ENCODE assay signal across 15 mouse cellular contexts in the genomic region with DNA sequence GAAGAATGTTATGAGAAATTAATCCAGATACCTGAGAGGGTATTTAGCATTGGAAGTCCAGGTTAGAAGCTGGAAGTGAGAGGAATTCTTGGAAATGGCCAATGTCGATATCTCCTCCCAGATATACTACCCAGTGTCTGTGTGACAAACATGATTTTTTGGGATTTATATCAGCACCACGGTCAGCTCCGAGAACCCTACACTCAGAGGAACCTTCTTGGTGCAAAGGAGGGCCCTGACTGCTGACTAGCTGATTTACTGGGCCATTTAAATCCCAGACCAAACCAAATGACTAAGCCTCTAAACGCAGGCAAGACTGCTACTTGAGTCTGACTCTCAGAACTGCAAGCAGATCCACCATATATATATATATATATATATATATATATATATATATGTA.
DNase-seq lines count a peak whose midpoint lies in the region; ATAC-seq and TF ChIP-seq lines count a peak whose summit lies in the region.
"Had no signal": no experiment of that assay in that cellular context is flagged by ENCODE, and none has a peak within 500 bp of the region (broad histone marks: within the 10 kb centered on the region; RNA-seq: fewer than 3 reads in every experiment).

No protein-coding gene starts in this region.

- H3K4me1 ChIP-seq in ES-E14 (ENCODE audit: control insufficient read depth in 2 of 2, insufficient read depth in 2 of 2, low read length in 2 of 2, poor library complexity in 1 of 2) = no peaks in the 10 kb centered on the region
- peaks cover 8% of the 10 kb centered on the region; the same call in 1 of the 2 replicates for H3K4me1 ChIP-seq in limb, embryonic 14.5 days (ENCODE audit: control insufficient read depth, insufficient read depth, low read length)
- H3K4me1 ChIP-seq: liver, embryonic 13.5 days had no signal

- no peak for ATAC-seq in limb, embryonic 14.5 days (ENCODE audit: low FRiP score, low read depth)
- ATAC-seq: midbrain, embryonic 13.5 days had no signal

- no peak overlapping the region for H3K9ac ChIP-seq in ES-E14 (ENCODE audit: insufficient read depth, low read depth, low read length, poor library complexity, severe bottlenecking)
- no peak overlapping the region for H3K9ac ChIP-seq in limb, embryonic 14.5 days (ENCODE audit: low read depth, low read length, severe bottlenecking)
- H3K9ac ChIP-seq: embryonic facial prominence, embryonic 13.5 days; heart, embryonic 15.5 days; hindbrain, embryonic 15.5 days; liver, embryonic 13.5 days; midbrain, embryonic 13.5 days had no signal

- H3K36me3 ChIP-seq in ES-E14 (ENCODE audit: control insufficient read depth, insufficient read depth, low read length, poor library complexity, severe bottlenecking) = no peaks in the 10 kb centered on the region
- H3K36me3 ChIP-seq in limb, embryonic 14.5 days (ENCODE audit: control insufficient read depth, insufficient read depth, low read length) = no peaks in the 10 kb centered on the region
- H3K36me3 ChIP-seq: embryonic facial prominence, embryonic 13.5 days; heart, embryonic 15.5 days; hindbrain, embryonic 15.5 days; liver, embryonic 13.5 days; midbrain, embryonic 13.5 days had no signal

- no peak overlapping the region for H3K27ac ChIP-seq in ES-E14 (ENCODE audit: insufficient read depth, low read depth, low read length, poor library complexity, severe bottlenecking)
- H3K27ac ChIP-seq in limb, embryonic 14.5 days (replicated peaks; ENCODE audit: low read depth, low read length) = no peak overlapping the region
- no peak overlapping the region for H3K27ac ChIP-seq in left cerebral cortex, adult 2 months
- H3K27ac ChIP-seq: embryonic facial prominence, embryonic 13.5 days; heart, embryonic 15.5 days; hindbrain, embryonic 15.5 days; liver, embryonic 13.5 days; midbrain, embryonic 13.5 days had no signal

- H3K4me2 ChIP-seq in limb, embryonic 14.5 days (replicated peaks; ENCODE audit: low read depth, low read length, severe bottlenecking) = no peak overlapping the region
- H3K4me2 ChIP-seq: embryonic facial prominence, embryonic 13.5 days; heart, embryonic 15.5 days; hindbrain, embryonic 15.5 days; liver, embryonic 13.5 days; midbrain, embryonic 13.5 days had no signal

- no peak for TF ChIP-seq POLR2A in limb, embryonic 14.5 days (IDR thresholded peaks at IDR 0.05; ENCODE audit: borderline replicate concordance, extremely low read depth, insufficient read depth, insufficient read length)

- H3K9me3 ChIP-seq in ES-E14 (ENCODE audit: control insufficient read depth, insufficient read depth, low read depth, low read length) = no peaks in the 10 kb centered on the region
- H3K9me3 ChIP-seq in limb, embryonic 14.5 days (ENCODE audit: control insufficient read depth, low read length) = no peaks in the 10 kb centered on the region
- H3K9me3 ChIP-seq: embryonic facial prominence, embryonic 13.5 days; heart, embryonic 15.5 days; hindbrain, embryonic 15.5 days; liver, embryonic 13.5 days; midbrain, embryonic 13.5 days had no signal

- intact Hi-C loops in left cerebral cortex, adult 2 months (cut with DNase I) = no loop called here

- H3K4me3 ChIP-seq in ES-E14 (ENCODE audit: insufficient read depth in 1 of 2, low read depth in 1 of 2, low read length in 2 of 2, poor library complexity in 1 of 2, severe bottlenecking in 1 of 2) = no peak overlapping the region
- no peak overlapping the region for H3K4me3 ChIP-seq in limb, embryonic 14.5 days (replicated peaks; ENCODE audit: low read length)
- H3K4me3 ChIP-seq in left cerebral cortex, adult 2 months = no peak overlapping the region
- H3K4me3 ChIP-seq: embryonic facial prominence, embryonic 13.5 days; heart, embryonic 15.5 days; hindbrain, embryonic 15.5 days; liver, embryonic 13.5 days; midbrain, embryonic 13.5 days had no signal

- in situ Hi-C loops in ES-E14 (cut with MboI; ENCODE audit: low sequenced_read_pairs in 2 of 2, unreplicated experiment in 2 of 2) = no loop called here

- WGBS in limb, embryonic 14.5 days = 46% methylated on average over 4 of the region's 4 CpGs

- H3K27me3 ChIP-seq in limb, embryonic 14.5 days (ENCODE audit: control insufficient read depth, insufficient read depth, low read length) = no peaks in the 10 kb centered on the region
- H3K27me3 ChIP-seq: embryonic facial prominence, embryonic 13.5 days; heart, embryonic 15.5 days; hindbrain, embryonic 15.5 days; liver, embryonic 13.5 days; midbrain, embryonic 13.5 days had no signal

- peak; percentile 36 to 39 for DNase-seq in kidney, postnatal 4 days
- no peak for DNase-seq in kidney, postnatal 14 days
- peak; percentile 17 for DNase-seq in ES-E14 (ENCODE audit: low read depth, low spot score)
- DNase-seq in embryo, embryonic 10 days (ENCODE audit: low spot score) = peak; percentile 73
- peak; percentile 74 for DNase-seq in limb, embryonic 14.5 days (ENCODE audit: low spot score)
- no peak for DNase-seq in left cerebral cortex, adult 2 months (ENCODE audit: extremely low spot score in 1 of 2, low spot score in 2 of 2)
- DNase-seq in cerebellum, adult 11 months = no peak
- DNase-seq: cerebellum, adult 2 months; kidney, adult 8-10 months; liver, embryonic 13.5 days; lung, postnatal 4 days had no signal

- no peak for TF ChIP-seq CTCF in left cerebral cortex, adult 2 months (IDR thresholded peaks at IDR 0.05)

TF ChIP-seq in ES-E14, 5 proteins besides CTCF, POLR2A, EP300 and RAD21:
- TF ChIP-seq MAFK (IDR thresholded peaks at IDR 0.05; ENCODE audit: insufficient read depth, low read depth, low read length) (no peak), CHD2 (IDR thresholded peaks at IDR 0.05; ENCODE audit: low read depth, low read length) (no peak), ZNF384 (IDR thresholded peaks at IDR 0.05; ENCODE audit: low read depth, low read length) (no peak), ZC3H11A (IDR thresholded peaks at IDR 0.05; ENCODE audit: borderline replicate concordance, low read depth, low read length) (no peak), HCFC1 (IDR thresholded peaks at IDR 0.05; ENCODE audit: borderline replicate concordance, insufficient read depth, low read length) (no peak)

Comparison
In these comparisons a context has a peak if more than half of its experiments do, and no peak if none do; other contexts are left out.
1. DNase-seq: peak in kidney, postnatal 4 days (2 of 2), ES-E14 (single experiment), embryo, embryonic 10 days (single experiment) and limb, embryonic 14.5 days (single experiment); none in kidney, postnatal 14 days (single experiment), left cerebral cortex, adult 2 months (0 of 2) and cerebellum, adult 11 months (single experiment).